Mouse (Mus musculus) fat pad, adult 2 months (tissue): ENCODE results near the gene Mamld1.

Experiments
- DNase-seq: peaks from one replicate; pipeline ENCODE4 v3.0.0-alpha.2; 2011; ENCODE audit warnings: low read depth, low spot score; ENCODE audit errors: extremely low read depth

Mamld1 gene

GRCm38 (mm10) chrX:71131464-71131863 is 81.4 kb downstream of the Mamld1 start:
- no peak for DNase-seq

- peak; percentile 59 for DNase-seq
Observed at GRCm38 (mm10) chrX:71141390-71141789, 91.3 kb downstream of the Mamld1 start.

- DNase-seq: no peak
Observed at GRCm38 (mm10) chrX:71149441-71150050, 99.5 kb downstream of the Mamld1 start.

GRCm38 (mm10) chrX:71150551-71151001 is 100.5 kb downstream of the Mamld1 start:
- DNase-seq: no peak

GRCm38 (mm10) chrX:71181526-71181925 is 131.5 kb downstream of the Mamld1 start:
- no peak for DNase-seq

- no peak for DNase-seq
Observed at GRCm38 (mm10) chrX:71183671-71184070, 133.6 kb downstream of the Mamld1 start.

GRCm38 (mm10) chrX:71186396-71186795 is 136.3 kb downstream of the Mamld1 start:
- no peak for DNase-seq

- no peak for DNase-seq
Observed at GRCm38 (mm10) chrX:71204776-71205175, 154.7 kb downstream of the Mamld1 start.
